Mouse (Mus musculus) NIH3T3 (cell line): ENCODE data around the gene Bcl2a1d.
"Not testable (repeated sequence)": the region's sequence is repeated elsewhere in the genome, so short reads cannot be mapped to it uniquely, and the experiment has no call there.

Source experiments
- DNase-seq: peaks from one replicate; pipeline ENCODE4 v3.0.0-alpha.2; 2012; ENCODE audit warnings: low read depth

Bcl2a1d gene

DNA sequence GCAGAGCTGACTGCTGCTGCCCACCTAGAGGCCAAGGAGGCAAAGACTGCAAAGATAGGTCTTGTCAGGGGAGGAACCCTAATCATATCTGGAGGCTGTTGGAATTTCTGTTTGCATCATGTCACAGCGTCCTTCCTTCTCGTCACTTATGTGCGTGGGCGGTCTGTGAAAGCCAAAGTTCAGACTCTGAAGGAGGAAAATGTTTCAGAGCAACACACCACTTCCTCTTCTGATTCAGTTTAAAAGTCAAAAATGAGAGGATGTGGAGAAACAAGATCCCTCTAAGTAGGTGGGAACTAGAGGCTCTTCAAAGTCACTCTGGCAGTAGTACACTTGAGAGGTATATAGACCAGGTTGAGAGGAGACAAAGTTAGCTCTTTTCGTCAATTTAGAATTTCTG is at the start of gene Bcl2a1d:
Bcl2a1d (minus strand) TSS at position 187 of the 400 bp plus-strand sequence.
- DNase-seq, result not testable (repeated sequence)

DNA sequence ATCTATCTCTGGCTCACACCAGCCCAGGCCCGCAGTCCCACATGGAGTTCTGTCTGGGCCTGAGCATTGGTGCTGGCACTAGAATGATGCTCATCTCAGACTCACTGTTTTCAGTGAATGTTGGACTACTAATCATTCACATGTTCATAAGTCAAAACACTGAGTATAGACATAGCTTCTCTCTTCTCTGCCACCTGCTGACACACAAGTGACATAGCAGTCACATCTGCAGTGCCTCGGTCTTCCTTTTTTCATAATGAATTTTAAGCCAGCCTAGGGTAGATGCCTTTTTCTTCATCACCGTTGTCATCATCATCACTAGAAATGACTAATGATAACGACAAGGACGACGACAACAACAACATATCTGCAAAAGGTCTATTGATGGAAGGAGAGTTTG is 38.5 kb upstream of the Bcl2a1d start:
- not testable (repeated sequence) for DNase-seq

DNA sequence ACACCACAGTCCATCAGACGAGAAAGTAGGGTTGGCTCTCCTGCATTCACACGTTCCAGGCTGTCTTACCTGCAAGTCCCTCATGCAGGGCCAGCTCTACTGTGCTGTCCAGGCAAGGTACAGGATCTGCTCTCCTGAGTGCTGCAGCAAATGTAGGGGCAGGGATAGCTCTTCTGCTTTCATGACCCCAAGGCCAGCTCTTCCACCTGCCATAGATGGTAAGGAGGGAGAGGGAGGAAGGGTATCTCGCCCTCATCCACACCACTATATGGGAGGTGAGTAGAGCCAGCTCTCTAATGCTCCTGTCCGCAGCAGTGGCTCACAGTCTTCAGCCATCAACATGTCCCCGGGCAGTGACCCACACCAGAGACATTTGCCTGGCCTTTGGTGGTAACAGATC is 37.8 kb upstream of the Bcl2a1d start:
- DNase-seq, result not testable (repeated sequence)

DNA sequence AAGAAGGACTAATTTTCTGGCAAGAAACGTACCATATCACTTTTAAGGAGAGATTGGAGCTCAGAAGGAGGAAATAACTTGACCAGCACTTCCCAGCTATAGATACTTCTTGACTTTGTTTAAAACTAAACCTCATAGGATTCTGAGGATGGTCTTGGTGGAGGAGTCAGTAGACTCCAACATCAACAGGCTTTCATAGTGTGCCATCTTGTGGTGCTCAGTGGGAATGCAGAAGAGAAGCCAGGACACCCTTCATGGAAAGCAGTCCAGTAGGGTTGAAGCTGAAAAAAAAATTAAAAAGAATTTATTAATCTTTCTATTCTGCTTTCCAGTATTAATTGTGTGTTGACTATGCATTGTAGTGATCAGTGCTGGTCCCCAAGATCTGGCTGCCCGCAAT is 15.0 kb upstream of the Bcl2a1d start:
- DNase-seq, result not testable (repeated sequence)

DNA sequence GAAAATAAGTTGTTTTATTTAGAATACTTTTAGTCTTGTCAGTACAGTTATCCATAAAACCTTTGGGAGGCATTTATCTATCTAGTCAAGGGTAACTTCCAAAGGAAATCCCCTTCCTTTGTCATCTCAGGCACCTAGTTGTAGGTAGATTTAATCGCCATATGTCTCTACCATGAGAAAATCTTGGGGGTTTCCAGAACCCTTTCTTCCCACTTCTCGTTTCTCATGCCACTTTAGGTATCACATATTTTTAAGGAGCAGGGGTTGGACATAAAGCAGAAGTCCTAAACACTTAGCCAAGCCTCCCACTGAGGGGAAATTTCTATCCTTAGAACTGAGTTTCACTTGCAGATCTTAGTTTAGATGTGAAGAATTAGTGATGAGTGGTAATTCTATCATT is 14.3 kb upstream of the Bcl2a1d start:
- DNase-seq, result not testable (repeated sequence)

DNA sequence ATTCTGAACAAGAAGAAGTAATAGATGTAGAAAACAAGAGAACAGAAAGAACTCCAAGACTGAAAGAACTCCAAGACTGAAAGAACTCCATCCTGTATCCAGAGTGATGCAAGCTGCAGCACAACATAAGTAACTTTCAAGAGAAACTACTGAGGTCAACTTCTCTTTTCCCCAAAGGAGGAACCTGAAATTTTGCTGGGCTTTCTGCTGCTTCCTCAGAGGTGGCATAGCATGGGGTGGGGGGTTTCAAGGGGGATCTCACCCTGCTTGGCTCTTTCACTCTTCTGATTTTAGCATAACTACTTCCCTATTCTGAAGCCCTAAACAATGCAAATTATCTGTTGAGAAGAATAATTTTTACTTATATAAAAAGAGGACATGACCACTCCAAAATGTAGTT is 3.6 kb upstream of the Bcl2a1d start:
- DNase-seq, result not testable (repeated sequence)

DNA sequence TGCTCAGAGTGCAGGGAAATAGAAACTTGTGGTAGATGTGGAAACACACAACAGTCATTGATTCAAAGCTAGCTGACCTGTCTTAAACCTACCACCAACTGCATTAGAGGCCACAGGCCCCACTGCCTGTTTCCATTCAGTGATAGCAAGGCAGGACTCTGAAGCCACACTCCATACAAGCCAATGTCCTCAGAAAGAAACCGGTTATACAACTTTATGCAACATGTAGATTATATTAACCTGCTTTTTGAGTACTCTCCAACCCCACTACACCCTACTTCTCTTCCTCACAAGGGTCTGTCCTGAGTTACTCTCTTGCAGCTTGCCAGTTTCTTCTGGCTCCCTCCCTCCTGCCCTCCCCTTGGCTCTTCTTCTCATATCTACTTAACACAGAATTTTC is 1.5 kb upstream of the Bcl2a1d start:
- DNase-seq, result not testable (repeated sequence)

DNA sequence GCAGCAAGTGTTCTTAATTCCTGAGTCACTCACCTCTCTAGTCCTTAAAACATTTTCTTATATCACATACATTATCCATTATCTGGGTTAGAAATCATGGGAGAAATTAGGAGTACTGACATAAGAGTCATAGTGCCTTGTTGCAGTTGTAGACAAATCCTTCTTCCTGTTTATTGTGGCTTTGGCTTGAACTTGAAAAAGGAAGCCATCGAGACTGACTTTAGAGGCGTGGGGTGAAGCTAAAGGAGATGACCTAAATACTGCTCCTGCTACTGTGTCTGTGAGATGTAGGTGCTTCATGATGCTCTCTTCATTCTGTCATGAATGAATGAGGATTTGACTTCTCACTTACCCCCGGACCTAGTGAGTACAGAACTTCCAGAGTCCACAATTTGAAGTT is 620 bp upstream of the Bcl2a1d start:
- DNase-seq, result not testable (repeated sequence)

DNA sequence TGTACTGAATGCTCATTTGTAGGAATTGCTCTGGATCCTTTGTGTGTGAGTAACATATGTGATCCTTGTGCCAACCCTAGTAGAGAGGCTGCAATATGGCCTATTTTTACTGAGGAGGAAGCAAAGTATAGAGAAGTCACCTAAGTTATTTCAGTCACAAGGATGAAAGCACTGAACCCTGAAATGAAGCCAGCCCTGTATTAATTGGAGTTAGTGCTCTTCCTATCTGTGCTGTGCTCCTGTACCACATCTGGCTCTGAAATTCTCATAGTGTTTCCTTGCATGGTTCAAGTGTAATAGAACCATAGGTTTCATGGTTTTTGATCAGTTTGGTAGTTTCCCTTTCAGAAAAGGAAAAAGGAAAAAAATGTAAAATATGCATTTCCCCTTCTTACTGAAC is 3.4 kb downstream of the Bcl2a1d start:
- not testable (repeated sequence) for DNase-seq

DNA sequence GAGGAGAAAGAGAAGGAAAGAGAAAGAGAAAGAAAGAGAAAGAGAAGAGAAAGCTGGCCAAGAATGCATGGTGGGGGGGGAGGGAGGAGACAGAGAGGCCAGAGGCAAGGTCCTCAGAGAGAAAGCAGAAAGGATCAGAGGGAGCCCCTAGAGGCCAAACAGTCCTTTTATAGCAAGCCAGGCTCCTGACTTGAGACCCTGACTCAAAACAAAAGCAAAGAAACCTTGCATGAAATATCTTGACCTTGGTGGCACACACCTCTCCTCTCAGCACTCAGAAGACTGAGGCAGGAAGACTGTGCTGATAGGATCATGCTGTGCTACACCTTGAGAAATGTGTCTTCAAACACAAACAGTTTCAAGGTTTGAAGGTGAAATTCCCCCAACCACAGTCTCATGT is 10.1 kb downstream of the Bcl2a1d start:
- not testable (repeated sequence) for DNase-seq

DNA sequence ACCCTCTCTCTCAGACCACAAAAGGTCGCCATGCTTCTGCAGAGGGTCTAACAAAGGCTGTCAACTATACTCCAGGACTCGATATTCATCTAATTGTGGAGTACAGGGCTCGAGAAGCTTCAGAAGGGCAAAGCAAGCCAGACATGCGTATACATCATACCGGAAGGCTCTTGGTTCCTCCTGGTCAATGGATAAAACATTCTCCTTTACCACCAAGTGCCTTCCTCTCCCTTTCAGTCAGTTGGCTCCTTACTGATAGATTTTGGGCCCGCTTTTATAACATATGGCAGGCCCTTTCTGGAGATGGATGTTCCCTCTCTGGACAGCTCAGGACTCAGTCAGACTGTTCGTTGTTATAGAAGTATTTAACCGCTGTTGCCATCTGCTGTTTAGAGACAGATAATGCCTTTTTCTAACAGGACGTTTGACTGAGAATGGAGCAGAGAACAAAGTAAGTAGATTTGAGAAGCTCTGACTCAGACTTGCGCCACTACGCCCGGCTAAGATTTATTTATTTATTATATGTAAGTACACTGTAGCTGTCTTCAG is 11.7 kb downstream of the Bcl2a1d start, which contains the start of gene Mthfsl:
Mthfsl (minus strand) TSS at position 308 of the 549 bp plus-strand sequence.
- DNase-seq, result peak; percentile 74

DNA sequence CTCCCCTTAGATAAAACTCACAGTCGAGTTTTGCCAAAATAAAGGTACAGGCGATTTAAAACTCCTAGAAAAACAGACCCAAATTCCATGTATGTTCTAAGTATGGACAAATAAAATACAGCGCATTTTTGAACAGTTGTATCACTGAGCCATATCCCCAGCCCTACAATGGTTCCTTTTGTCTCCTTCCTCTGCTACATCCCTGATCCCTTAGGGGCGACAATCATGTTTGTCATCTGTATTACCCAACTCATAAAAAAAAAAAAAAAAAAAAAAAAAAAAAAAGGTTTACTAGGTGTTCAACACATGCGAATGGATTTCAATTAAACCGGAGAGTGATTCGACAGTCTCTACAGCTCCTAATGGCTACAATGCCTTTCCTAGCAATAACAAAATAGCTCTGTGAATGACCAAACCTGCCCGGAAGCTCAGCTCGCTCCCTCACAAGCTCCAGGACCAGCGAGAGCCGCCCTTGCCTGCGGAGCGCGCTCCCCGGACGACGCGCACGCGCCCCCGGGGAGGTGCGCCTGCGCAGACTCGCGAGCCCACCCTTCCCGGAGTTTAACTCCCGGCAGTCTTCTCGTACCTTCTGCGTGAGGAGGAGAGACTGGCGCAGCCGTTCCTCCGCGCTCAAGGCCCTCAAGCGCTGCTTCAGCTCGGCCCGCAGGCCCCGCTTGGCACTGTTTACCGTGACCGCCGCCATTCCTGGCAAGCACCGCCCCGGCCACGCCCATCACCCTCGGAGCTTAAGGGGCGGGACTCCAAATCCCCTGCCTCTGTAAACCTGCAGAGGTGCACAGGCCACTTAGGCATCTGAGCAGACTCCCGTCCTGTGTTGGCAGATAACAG is 12.4 kb downstream of the Bcl2a1d start:
- DNase-seq, result not testable (repeated sequence)

DNA sequence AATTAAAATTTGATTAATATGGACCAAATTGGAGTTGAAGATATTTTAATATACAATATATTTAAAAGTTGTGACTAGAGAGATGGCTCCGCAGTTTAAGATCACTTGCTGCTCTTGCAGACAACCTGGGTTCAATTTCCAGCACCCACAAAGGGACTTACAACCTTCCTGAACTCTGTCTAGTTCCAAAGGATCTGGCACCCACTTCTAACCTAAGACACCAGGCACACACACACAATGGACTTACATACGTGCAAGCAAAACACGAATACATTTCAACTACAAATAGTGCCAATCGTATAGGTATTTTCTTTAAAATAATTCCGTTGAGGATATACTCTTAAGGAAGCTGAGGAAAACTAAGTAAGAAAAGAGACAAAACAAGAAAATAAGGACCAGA is 13.1 kb downstream of the Bcl2a1d start:
- not testable (repeated sequence) for DNase-seq

DNA sequence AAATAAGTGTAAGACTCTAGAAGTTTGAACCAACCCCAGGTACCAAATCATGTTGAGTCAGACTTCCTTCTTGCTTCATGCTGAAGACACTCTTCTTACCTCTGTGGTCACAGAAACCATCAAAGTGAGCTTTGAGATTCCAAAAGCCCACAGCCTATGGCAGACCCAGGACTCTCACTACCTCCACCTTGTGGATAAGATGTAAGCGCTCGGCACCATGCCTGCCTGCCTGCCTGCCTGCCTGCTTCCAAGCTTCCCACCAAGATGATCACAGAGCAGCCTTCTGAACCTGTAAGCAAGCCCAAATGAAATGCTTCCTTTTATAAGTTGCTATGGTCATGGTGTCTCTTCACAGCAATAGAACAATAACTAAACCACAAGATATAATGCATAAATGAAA is 13.6 kb downstream of the Bcl2a1d start:
- peak; percentile 40 for DNase-seq

DNA sequence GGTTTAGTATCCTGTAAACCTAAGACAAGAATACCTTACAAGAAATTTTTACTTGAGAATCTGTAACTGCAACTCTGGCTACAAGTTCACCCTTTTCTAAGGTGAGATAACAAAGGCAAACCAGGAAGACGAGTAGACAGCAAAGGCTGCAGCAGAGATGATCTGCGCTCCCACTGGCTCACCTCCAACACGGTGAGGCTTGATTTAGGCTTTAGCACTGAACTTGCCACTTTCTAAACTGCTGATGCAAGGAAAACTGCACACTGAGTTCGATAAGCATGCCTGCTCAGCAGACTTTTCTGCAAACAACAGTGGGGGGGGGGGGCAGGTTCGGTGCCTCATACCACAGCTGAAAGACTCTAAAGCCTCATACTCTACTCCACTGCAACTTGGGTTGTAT is 17.2 kb downstream of the Bcl2a1d start:
- DNase-seq, result not testable (repeated sequence)

DNA sequence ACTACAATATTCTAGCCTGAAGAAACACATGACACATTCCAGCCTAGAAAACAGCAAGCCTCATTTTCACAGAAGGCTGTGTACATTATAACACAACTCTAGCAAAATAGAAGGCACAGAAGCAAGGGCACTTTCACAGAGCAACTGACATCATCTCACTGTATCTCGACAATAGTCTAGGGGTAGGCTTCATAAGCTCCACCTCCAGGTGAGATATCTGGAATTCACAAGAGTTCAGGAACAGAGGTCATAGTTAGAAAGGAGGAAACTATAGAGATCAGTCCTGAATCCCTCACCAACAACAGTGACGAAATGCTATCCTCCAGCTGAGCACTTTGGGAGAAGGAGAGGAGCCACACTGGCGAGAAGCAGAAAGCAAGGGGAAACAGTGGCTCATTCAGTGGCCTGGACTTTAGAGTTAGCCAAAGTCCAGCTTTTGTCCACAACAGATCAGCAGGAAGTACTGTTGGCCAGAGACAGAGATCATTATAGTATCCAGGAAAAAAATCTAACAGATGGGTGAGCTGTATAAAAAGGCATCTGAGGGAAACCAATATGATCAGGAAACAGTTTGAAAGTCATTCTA is 19.5 kb downstream of the Bcl2a1d start:
- not testable (repeated sequence) for DNase-seq

DNA sequence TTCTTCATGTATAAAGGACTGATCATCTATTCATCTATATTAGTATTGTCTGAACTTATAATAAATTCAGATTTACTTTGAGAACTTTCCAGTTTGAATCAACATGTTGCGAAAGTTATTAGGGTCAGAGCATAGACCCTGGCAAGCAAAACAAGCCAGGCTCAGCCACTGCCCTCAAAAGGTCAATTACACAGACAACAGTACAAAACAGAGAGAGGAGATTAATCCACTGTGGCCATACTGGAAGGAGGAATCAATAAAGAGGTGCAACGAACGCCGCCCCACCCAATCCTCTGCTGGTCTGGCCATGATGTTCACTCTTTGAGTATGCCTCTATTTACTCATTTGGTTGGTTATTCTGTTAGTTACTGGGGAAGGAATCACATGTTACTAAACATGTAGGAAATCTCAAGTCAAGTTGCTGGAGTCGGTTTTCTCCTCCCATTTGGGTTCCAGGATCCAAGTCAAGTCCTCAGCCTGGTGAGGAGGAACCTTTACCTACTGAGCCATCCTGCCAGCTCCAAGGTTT is 20.7 kb downstream of the Bcl2a1d start:
- DNase-seq, result not testable (repeated sequence)

DNA sequence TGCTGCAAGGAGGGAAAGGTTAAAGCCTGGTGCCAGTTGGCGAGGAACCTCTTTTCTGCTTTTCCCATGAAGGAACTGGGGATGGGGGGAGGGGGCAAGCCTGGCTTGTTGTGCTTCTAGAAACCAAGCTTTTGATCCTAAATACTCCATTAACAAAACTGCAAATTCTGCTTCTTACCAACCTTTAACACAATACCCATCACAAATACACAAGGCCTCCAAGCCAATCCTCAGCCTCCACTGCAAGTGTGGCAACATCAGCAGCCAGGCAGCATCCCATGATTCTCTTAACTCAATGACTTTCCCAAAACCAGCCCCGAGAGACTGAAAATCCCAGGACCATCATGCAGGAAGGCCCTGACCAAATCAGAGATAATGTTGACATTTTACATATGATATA is 21.3 kb downstream of the Bcl2a1d start:
- not testable (repeated sequence) for DNase-seq

DNA sequence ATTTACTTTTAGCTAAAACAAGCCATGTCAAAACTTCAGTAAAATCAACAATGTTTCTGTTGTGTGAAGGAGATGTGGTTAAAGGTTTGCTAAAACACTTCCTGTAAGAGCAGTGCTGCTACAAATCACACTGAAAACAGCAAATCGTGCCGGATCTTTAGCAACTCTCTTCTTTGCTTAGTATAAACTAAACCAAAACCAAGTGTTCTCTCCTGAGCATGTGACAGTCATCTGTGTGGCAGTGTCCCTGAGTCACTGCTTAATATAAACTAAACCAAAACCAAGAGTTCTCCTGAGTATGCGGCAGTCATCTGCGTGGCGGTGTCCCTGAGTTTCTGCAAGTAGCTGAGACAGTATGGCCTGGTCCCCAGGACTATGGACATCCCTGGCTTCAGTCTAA is 21.9 kb downstream of the Bcl2a1d start:
- DNase-seq, result not testable (repeated sequence)

DNA sequence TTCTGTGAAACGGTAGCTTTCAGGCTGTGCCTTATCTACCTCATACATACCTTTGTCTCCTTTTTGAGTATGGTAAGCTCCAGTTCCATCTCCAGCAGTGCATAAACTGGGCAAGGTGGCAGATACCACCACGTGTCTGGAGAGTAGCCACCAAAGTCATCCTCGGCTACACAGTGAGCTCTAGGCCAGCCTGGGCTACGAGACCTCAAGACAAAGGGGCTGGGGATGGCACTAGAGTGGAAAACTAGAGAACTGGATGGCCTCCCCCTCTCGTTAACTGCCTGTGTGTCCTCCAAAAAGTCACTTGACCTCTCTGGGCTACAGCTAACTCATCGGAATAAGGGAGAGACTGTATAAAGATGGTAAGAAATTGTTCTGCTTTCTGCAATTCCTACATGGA is 22.4 kb downstream of the Bcl2a1d start:
- DNase-seq, result no peak

DNA sequence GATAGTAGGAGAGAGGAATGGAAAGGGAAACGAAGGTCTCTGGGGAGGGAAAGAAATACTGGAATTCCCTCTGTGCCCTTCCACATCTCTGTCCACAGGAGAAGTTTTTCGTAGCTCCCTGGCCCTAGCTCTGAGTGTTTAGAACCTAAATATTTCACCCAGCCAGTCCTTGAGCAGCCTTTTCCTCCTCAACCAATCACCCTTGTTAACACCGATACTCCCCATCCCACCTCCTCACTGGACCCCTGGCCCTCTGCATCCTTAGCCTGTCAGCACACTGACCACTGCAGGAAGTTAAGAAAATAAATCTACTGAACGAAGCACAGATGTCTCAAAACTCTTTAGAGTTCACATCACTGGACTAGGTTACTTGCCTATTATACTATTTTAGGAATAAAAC is 25.0 kb downstream of the Bcl2a1d start:
- no peak for DNase-seq

DNA sequence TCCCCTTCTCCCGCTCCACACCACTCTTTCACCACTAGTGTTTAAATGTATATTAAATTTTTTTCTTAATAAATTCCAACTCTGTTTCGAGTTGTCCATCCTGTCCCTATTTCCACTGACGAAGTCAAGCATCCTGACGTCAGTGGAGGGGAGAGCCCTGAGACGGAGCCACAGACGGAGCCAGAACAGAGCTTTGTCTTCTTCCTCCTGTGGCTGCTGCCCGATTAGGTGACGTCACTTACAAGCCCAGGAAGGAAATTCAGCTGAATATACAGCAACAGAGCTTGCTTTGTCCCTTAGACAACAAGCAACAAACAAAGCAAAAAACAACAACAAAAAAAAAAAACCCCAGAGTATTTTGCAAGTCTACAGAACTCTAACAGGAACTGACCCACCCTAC is 26.6 kb downstream of the Bcl2a1d start:
- not testable (repeated sequence) for DNase-seq

DNA sequence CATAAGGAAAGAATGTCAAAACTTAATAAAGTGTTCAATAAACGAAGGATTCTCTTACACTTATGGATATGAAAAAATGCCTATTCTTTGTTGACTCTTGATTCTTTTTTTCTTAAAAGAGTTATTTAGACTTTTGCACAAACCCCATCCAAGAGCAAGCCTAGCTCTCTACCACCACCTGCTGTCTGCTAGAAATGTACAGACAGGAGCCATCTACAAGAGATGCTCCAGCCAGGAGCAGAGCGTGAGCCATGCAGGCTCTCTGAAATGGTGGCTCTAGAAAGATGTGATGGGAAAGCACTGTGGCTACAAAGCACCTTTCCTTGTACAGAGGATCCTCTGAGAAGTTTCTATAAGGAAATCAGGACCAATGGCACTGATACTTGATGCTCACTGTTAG is 33.0 kb downstream of the Bcl2a1d start:
- not testable (repeated sequence) for DNase-seq
